Mouse (Mus musculus) cerebellum, adult 2 months (tissue): ENCODE data around the gene Hs3st5.

Source experiments
- CTCF ChIP-seq: fragments of 200-500 bp; IDR thresholded peaks from 2 replicates; pipeline ENCODE4 v1.5.1; 2011; ENCODE audit warnings: low read depth, mild to moderate bottlenecking, control low read depth, low read length, moderate library complexity, borderline replicate concordance; ENCODE audit not compliant: insufficient read depth
- POLR2A ChIP-seq: fragments of 200-500 bp; IDR thresholded peaks from 2 replicates; pipeline ENCODE4 v1.6.1; 2011; ENCODE audit warnings: low read length, control low read depth, borderline replicate concordance; ENCODE audit not compliant: insufficient read depth

- TF ChIP-seq CTCF (no peak), POLR2A (no peak)
Observed at GRCm38 (mm10) chr10:36546622-36547021, 40.0 kb downstream of the Hs3st5 start.
